In genomic region chr11:23305101-23305672, GRCm38 (mm10) we compare ENCODE assay signal across 7 mouse cellular contexts. TPM values are rescaled to one million over a fixed set of nuclear protein-coding genes. Genes with fewer than 3 reads are reported as not detected.
A peak's percentile ranks its signal among the peaks of the same experiment; 100 is the strongest.
DNase-seq lines count a peak whose midpoint lies in the region; ATAC-seq and TF ChIP-seq lines count a peak whose summit lies in the region.
"Not testable (repeated sequence)": the region's sequence is repeated elsewhere in the genome, so short reads cannot be mapped to it uniquely, and the experiment has no call there.

No protein-coding gene starts in this region.

- H3K9ac ChIP-seq in forebrain, embryonic 16.5 days (replicated peaks; ENCODE audit: low read depth, low read length), result peak overlapping the region; percentile 91; the same call in 1 of the 2 replicates
- H3K9ac ChIP-seq in hindbrain, embryonic 14.5 days, result peak overlapping the region; percentile 88
- peak overlapping the region; percentile 96 for H3K9ac ChIP-seq in lung, embryonic 16.5 days (ENCODE audit: low read length)
- peak overlapping the region; percentile 96 for H3K9ac ChIP-seq in neural tube, embryonic 13.5 days

- ATAC-seq in G1E (ENCODE audit: extremely low read depth, insufficient number of reproducible peaks, low FRiP score, poor library complexity, severe bottlenecking); forebrain, embryonic 16.5 days; hindbrain, embryonic 14.5 days (ENCODE audit: low FRiP score); lung, embryonic 16.5 days (ENCODE audit: low read depth); neural tube, embryonic 13.5 days (ENCODE audit: low read depth): not testable (repeated sequence)

- H3K4me2 ChIP-seq in forebrain, embryonic 16.5 days (ENCODE audit: low read length), result peak overlapping the region; percentile 67
- peak overlapping the region; percentile 49 for H3K4me2 ChIP-seq in hindbrain, embryonic 14.5 days (replicated peaks)
- H3K4me2 ChIP-seq in lung, embryonic 16.5 days (ENCODE audit: low read depth, low read length), result peak overlapping the region; percentile 80
- H3K4me2 ChIP-seq in neural tube, embryonic 13.5 days, result peak overlapping the region; percentile 62

- peaks cover 23% of the 10 kb centered on the region for H3K4me1 ChIP-seq in G1E (ENCODE audit: insufficient read depth, low read depth, low read length)
- peaks cover 12% of the 10 kb centered on the region for H3K4me1 ChIP-seq in forebrain, embryonic 16.5 days (replicated peaks; ENCODE audit: control insufficient read depth, insufficient read depth, low read length)
- peaks cover 16% of the 10 kb centered on the region for H3K4me1 ChIP-seq in hindbrain, embryonic 14.5 days (replicated peaks; ENCODE audit: control insufficient read depth, insufficient read depth, low read length)
- peaks cover 10% of the 10 kb centered on the region for H3K4me1 ChIP-seq in limb, embryonic 10.5 days
- H3K4me1 ChIP-seq in lung, embryonic 16.5 days (replicated peaks; ENCODE audit: control insufficient read depth, insufficient read depth, low read length), result peaks cover 15% of the 10 kb centered on the region
- H3K4me1 ChIP-seq in neural tube, embryonic 13.5 days (replicated peaks), result peaks cover 21% of the 10 kb centered on the region

- not testable (repeated sequence) for H3K27me3 ChIP-seq in G1E (ENCODE audit: insufficient read depth, low read length); forebrain, embryonic 16.5 days (replicated peaks; ENCODE audit: control insufficient read depth, insufficient read depth, low read length); hindbrain, embryonic 14.5 days (ENCODE audit: control insufficient read depth, insufficient read depth, low read length); limb, embryonic 10.5 days (ENCODE audit: low read depth, poor library complexity, severe bottlenecking); lung, embryonic 16.5 days (ENCODE audit: control insufficient read depth, insufficient read depth, low read depth, low read length); neural tube, embryonic 13.5 days

- H3K27ac ChIP-seq in forebrain, embryonic 16.5 days (ENCODE audit: low read length), result peak overlapping the region; percentile 98
- peak overlapping the region; percentile 99 for H3K27ac ChIP-seq in hindbrain, embryonic 14.5 days
- peak overlapping the region; percentile 98 for H3K27ac ChIP-seq in limb, embryonic 10.5 days
- H3K27ac ChIP-seq in lung, embryonic 16.5 days (ENCODE audit: low read length), result peak overlapping the region; percentile 97
- H3K27ac ChIP-seq in neural tube, embryonic 13.5 days (replicated peaks), result peak overlapping the region; percentile 99

- TF ChIP-seq CTCF in G1E (IDR thresholded peaks at IDR 0.05; ENCODE audit: low read depth, low read length), result not testable (repeated sequence)

- WGBS in forebrain, embryonic 16.5 days, result 30% methylated on average over 10 of the region's 10 CpGs
- WGBS in hindbrain, embryonic 14.5 days, result 34% methylated on average over 10 of the region's 10 CpGs
- 40% methylated on average over 10 of the region's 10 CpGs for WGBS in limb, embryonic 10.5 days
- 33% methylated on average over 10 of the region's 10 CpGs for WGBS in lung, embryonic 16.5 days
- WGBS in neural tube, embryonic 13.5 days, result 37% methylated on average over 10 of the region's 10 CpGs

- not testable (repeated sequence) for H3K9me3 ChIP-seq in G1E (replicated peaks); forebrain, embryonic 16.5 days (ENCODE audit: control insufficient read depth, low read length); hindbrain, embryonic 14.5 days (ENCODE audit: control insufficient read depth, low read length); limb, embryonic 10.5 days (replicated peaks); lung, embryonic 16.5 days (ENCODE audit: control insufficient read depth, low read length); neural tube, embryonic 13.5 days

- not testable (repeated sequence) for DNase-seq in G1E (ENCODE audit: low spot score); hindbrain, embryonic 14.5 days (ENCODE audit: low spot score); limb, embryonic 10.5 days (ENCODE audit: low spot score)
- peak; percentile 51 for DNase-seq in cerebellum, adult 9-11 months

- peak overlapping the region; percentile 89 for H3K4me3 ChIP-seq in G1E (ENCODE audit: low read depth, low read length)
- peak overlapping the region; percentile 94 for H3K4me3 ChIP-seq in forebrain, embryonic 16.5 days (replicated peaks; ENCODE audit: low read length)
- H3K4me3 ChIP-seq in hindbrain, embryonic 14.5 days (replicated peaks; ENCODE audit: low read length), result peak overlapping the region; percentile 92
- H3K4me3 ChIP-seq in limb, embryonic 10.5 days, result peak overlapping the region; percentile 87
- H3K4me3 ChIP-seq in lung, embryonic 16.5 days (ENCODE audit: low read length), result peak overlapping the region; percentile 91
- H3K4me3 ChIP-seq in neural tube, embryonic 13.5 days, result peak overlapping the region; percentile 97

- H3K36me3 ChIP-seq in G1E (replicated peaks); forebrain, embryonic 16.5 days (ENCODE audit: control insufficient read depth, insufficient read depth); hindbrain, embryonic 14.5 days (replicated peaks; ENCODE audit: control insufficient read depth, insufficient read depth); limb, embryonic 10.5 days; lung, embryonic 16.5 days (ENCODE audit: control insufficient read depth, insufficient read depth, low read length); neural tube, embryonic 13.5 days: not testable (repeated sequence)

RNA-seq across cellular contexts. Expression of gene Usp34, which starts 1.5 kb away (rescaled TPM):
- total RNA-seq in G1E (2014; fragmentation: Nextera tagmentation), result 148 and 165 TPM in 2 replicates
- total RNA-seq in G1E (2017), result 52.0 and 54.8 TPM in 2 replicates
- 1.3 and 2.5 TPM in 2 replicates for polyA plus RNA-seq in G1E (2012)
- polyA plus RNA-seq in forebrain, embryonic 16.5 days (2015; fragmentation: Nextera tagmentation; extraction: Ambion mirVana), result 34.1 and 35.6 TPM in 2 replicates
- polyA plus RNA-seq in hindbrain, embryonic 14.5 days (2014; fragmentation: Nextera tagmentation; extraction: Ambion mirVana), result 46.5 and 48.9 TPM in 2 replicates
- polyA plus RNA-seq in limb, embryonic 10.5 days (2016; fragmentation: Nextera tagmentation; extraction: Ambion mirVana), result 23.2 and 25.9 TPM in 2 replicates
- polyA plus RNA-seq in lung, embryonic 16.5 days (2015; fragmentation: Nextera tagmentation; extraction: Ambion mirVana), result 21.3 and 23.4 TPM in 2 replicates
- 27.3 and 29.6 TPM in 2 replicates for polyA plus RNA-seq in neural tube, embryonic 13.5 days (2015; fragmentation: Nextera tagmentation; extraction: Ambion mirVana)

RNA-seq across cellular contexts. Expression of gene Xpo1, which starts 49.3 kb away (rescaled TPM):
- total RNA-seq in G1E (2014; fragmentation: Nextera tagmentation), result 213 and 219 TPM in 2 replicates
- total RNA-seq in G1E (2017), result 281 and 334 TPM in 2 replicates
- 31.2 and 34.3 TPM in 2 replicates for polyA plus RNA-seq in G1E (2012)
- 92.3 and 105 TPM in 2 replicates for polyA plus RNA-seq in forebrain, embryonic 16.5 days (2015; fragmentation: Nextera tagmentation; extraction: Ambion mirVana)
- 90.7 and 94.9 TPM in 2 replicates for polyA plus RNA-seq in hindbrain, embryonic 14.5 days (2014; fragmentation: Nextera tagmentation; extraction: Ambion mirVana)
- 133 and 153 TPM in 2 replicates for polyA plus RNA-seq in limb, embryonic 10.5 days (2016; fragmentation: Nextera tagmentation; extraction: Ambion mirVana)
- polyA plus RNA-seq in lung, embryonic 16.5 days (2015; fragmentation: Nextera tagmentation; extraction: Ambion mirVana), result 89.1 and 90.2 TPM in 2 replicates
- polyA plus RNA-seq in neural tube, embryonic 13.5 days (2015; fragmentation: Nextera tagmentation; extraction: Ambion mirVana), result 66.7 and 74.3 TPM in 2 replicates
